Mouse (Mus musculus) heart, embryonic 14.5 days (tissue): ENCODE data around the gene Atl3. TPM values are rescaled to one million over a fixed set of nuclear protein-coding genes. Genes with fewer than 3 reads are reported as not detected.

ENCODE experiments used
- ATAC-seq: fragments of 200-750 bp; cut with Nextera tagmentation; 2 replicates; pipeline ENCODE4 v1.8.0; 2017; ENCODE audit warnings: low read depth, moderate TSS enrichment; ENCODE audit not compliant: insufficient number of reproducible peaks, insufficient read depth, low FRiP score
- H3K27ac ChIP-seq, 2 experiments: fragments of 200-500 bp in 1 of 2; fragments of 300-500 bp in 1 of 2; sonication (generic) in 1 of 2; replicated peaks in 1 of 2; 2 replicates each; pipeline ENCODE4 v1.5.1; 2012 to 2014; ENCODE audit warnings: low read depth in 2 of 2, low read length in 2 of 2, control low read depth in 1 of 2, mild to moderate bottlenecking in 1 of 2, mixed read lengths in 1 of 2; ENCODE audit not compliant: control insufficient read depth in 1 of 2, insufficient read depth in 1 of 2
- H3K27me3 ChIP-seq: fragments of 300-500 bp; sonication (generic); 2 replicates; pipeline ENCODE4 v1.6.1; 2014; ENCODE audit warnings: mild to moderate bottlenecking, low read length, control low read depth; ENCODE audit not compliant: control insufficient read depth, insufficient read depth
- H3K36me3 ChIP-seq: fragments of 300-500 bp; sonication (generic); 2 replicates; pipeline ENCODE4 v1.6.1; 2014; ENCODE audit warnings: mild to moderate bottlenecking, control low read depth, low read length, mixed read lengths; ENCODE audit not compliant: control insufficient read depth, insufficient read depth
- H3K4me1 ChIP-seq, 2 experiments: fragments of 200-500 bp in 1 of 2; fragments of 300-500 bp in 1 of 2; sonication (generic) in 1 of 2; 2 replicates each; pipeline ENCODE4 v1.6.1; 2012 to 2014; ENCODE audit warnings: low read length in 2 of 2, control low read depth in 1 of 2, mixed read lengths in 1 of 2; ENCODE audit not compliant: control insufficient read depth in 2 of 2, insufficient read depth in 2 of 2
- H3K4me2 ChIP-seq: fragments of 300-500 bp; sonication (generic); 2 replicates; pipeline ENCODE4 v1.6.1; 2014; ENCODE audit warnings: mild to moderate bottlenecking, low read length
- H3K4me3 ChIP-seq, 2 experiments: fragments of 200-500 bp in 1 of 2; fragments of 300-500 bp in 1 of 2; sonication (generic) in 1 of 2; 2 replicates each; pipeline ENCODE4 v1.5.1; 2012 to 2014; ENCODE audit warnings: low read length in 2 of 2, mild to moderate bottlenecking in 2 of 2, control low read depth in 1 of 2, low read depth in 1 of 2, moderate library complexity in 1 of 2; ENCODE audit not compliant: control insufficient read depth in 1 of 2, insufficient read depth in 1 of 2
- H3K9ac ChIP-seq: fragments of 300-500 bp; sonication (generic); 2 replicates; pipeline ENCODE4 v1.6.1; 2014; ENCODE audit warnings: mild to moderate bottlenecking, low read length
- H3K9me3 ChIP-seq: fragments of 300-500 bp; sonication (generic); 2 replicates; pipeline ENCODE4 v1.6.1; 2016; ENCODE audit warnings: low read length, control low read depth; ENCODE audit not compliant: control insufficient read depth
- WGBS: fragments of 180-500 bp; shearing (Covaris S2); extraction: QIAGEN DNeasy Blood & Tissue Kit; methylation state at CpG from one replicate; pipeline ENCODE4 v1.1.7; 2014; 5-methylcytosine and 5-hydroxymethylcytosine counted together
- polyA plus RNA-seq: library from polyadenylated mRNA; unstranded; fragments of >200 nt; fragmentation: Nextera tagmentation; extraction: Ambion mirVana; gene quantifications from 2 replicates; pipeline ENCODE4 v1.2.1, GENCODE M21; 2014

Atl3 gene
- polyA plus RNA-seq, 1 experiment from 2014 or later: 12.1 TPM

- no peaks in the 10 kb centered on the region for H3K27me3 ChIP-seq
- H3K4me3 ChIP-seq: no peak overlapping the region
- H3K4me1 ChIP-seq: peaks cover 2 to 6% of the 10 kb centered on the region in 2 experiments; a peak in 3 of 4 replicates
- no peak for ATAC-seq
- H3K9me3 ChIP-seq: no peaks in the 10 kb centered on the region
- peaks cover 40% of the 10 kb centered on the region for H3K36me3 ChIP-seq
- no peak overlapping the region for H3K9ac ChIP-seq
- H3K27ac ChIP-seq: no peak overlapping the region
- WGBS: 87% methylated on average over 3 of the region's 3 CpGs
- H3K4me2 ChIP-seq: no peak overlapping the region
Observed at GRCm38 (mm10) chr19:7577710-7578109, 83.9 kb downstream of the Atl3 start.

DNA sequence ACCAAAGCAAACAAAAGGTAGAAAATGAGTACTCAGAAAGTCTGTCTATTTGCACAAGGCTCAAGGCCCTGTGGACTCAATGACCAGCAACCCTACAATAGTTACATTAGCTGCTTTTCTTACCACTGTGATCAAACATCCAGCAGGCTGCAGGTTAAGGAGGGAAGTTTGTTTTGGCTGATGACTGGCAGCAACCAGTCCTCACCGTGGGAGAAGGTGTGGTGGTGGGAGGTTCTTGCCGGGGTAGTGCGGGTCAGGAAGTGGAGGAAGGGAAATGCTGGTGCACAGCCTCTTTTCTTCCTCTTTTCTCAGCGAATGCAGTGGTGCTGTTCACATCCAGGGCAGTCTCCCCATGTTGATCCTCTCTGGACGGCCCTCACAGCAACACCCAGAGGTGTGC, 87.2 kb downstream of the Atl3 start:
- ATAC-seq: no peak
- no peaks in the 10 kb centered on the region for H3K9me3 ChIP-seq
- peaks cover 25% of the 10 kb centered on the region for H3K36me3 ChIP-seq
- H3K9ac ChIP-seq: no peak overlapping the region
- H3K4me2 ChIP-seq: no peak overlapping the region
- peaks cover 10 to 26% of the 10 kb centered on the region in 2 experiments for H3K4me1 ChIP-seq
- no peak overlapping the region for H3K27ac ChIP-seq
- 51% methylated on average over 5 of the region's 5 CpGs for WGBS
- H3K27me3 ChIP-seq: no peaks in the 10 kb centered on the region
- no peak overlapping the region for H3K4me3 ChIP-seq

GRCm38 (mm10) chr19:7583101-7583500, 89.3 kb downstream of the Atl3 start:
- no peak overlapping the region for H3K4me3 ChIP-seq
- H3K4me2 ChIP-seq: peak overlapping the region; percentile 5; the same call in 1 of the 2 replicates
- no peak for ATAC-seq
- H3K36me3 ChIP-seq: peaks cover 35% of the 10 kb centered on the region
- H3K27me3 ChIP-seq: no peaks in the 10 kb centered on the region
- no peak overlapping the region for H3K9ac ChIP-seq
- WGBS: 23% methylated on average over 7 of the region's 7 CpGs
- peaks cover 2% of the 10 kb centered on the region; the same call in 1 of the 2 replicates for H3K9me3 ChIP-seq
- H3K4me1 ChIP-seq: peaks cover 10 to 26% of the 10 kb centered on the region in 2 experiments
- H3K27ac ChIP-seq: peak overlapping the region; percentile 44 to 54; a peak in 3 of 4 replicates

DNA sequence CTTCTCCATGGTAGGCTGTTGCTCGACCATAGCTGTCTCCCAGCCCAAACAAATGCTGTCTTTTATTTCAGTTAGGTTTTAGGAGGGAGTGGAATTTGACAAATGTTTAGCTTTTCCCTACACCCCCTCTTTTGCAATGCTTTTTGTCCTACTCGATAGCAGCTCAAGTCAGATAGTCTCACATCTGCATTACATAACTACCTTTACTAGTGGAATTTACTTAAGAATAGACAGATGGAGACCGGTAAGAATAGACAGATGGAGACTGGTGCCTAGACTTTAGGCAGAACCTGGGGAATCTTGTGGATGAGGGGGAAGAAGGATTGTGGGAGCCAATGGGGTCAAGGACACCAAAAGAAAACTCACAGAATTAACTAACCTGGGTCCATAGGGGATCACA, 89.8 kb downstream of the Atl3 start:
- Histone ChIP-seq H3K4me3 (no peak overlapping the region), H3K9me3 (peaks cover 5% of the 10 kb centered on the region; the same call in 1 of the 2 replicates), H3K4me1 (peaks cover 10 to 26% of the 10 kb centered on the region in 2 experiments), H3K27ac (peak overlapping the region in 1 of 2 experiments; percentile 44; a peak in 1 of 4 replicates), H3K9ac (no peak overlapping the region), H3K27me3 (no peaks in the 10 kb centered on the region), H3K4me2 (0 out of 2 replicates have a peak overlapping the region, but pooled peaks have one; percentile 5), H3K36me3 (peaks cover 34% of the 10 kb centered on the region)
- no peak for ATAC-seq
- 84% methylated on average over 3 of the region's 3 CpGs for WGBS

- ATAC-seq: no peak
- Histone ChIP-seq H3K4me2 (no peak overlapping the region), H3K4me1 (peaks cover 10 to 26% of the 10 kb centered on the region in 2 experiments), H3K36me3 (peaks cover 19% of the 10 kb centered on the region), H3K9me3 (peaks cover 8% of the 10 kb centered on the region; the same call in 1 of the 2 replicates), H3K9ac (no peak overlapping the region), H3K27me3 (no peaks in the 10 kb centered on the region), H3K4me3 (no peak overlapping the region), H3K27ac (peak overlapping the region; percentile 48 to 55; a peak in 2 of 4 replicates)
- 67% methylated on average over 8 of the region's 8 CpGs for WGBS
Observed at GRCm38 (mm10) chr19:7585279-7585678, 91.4 kb downstream of the Atl3 start.

DNA sequence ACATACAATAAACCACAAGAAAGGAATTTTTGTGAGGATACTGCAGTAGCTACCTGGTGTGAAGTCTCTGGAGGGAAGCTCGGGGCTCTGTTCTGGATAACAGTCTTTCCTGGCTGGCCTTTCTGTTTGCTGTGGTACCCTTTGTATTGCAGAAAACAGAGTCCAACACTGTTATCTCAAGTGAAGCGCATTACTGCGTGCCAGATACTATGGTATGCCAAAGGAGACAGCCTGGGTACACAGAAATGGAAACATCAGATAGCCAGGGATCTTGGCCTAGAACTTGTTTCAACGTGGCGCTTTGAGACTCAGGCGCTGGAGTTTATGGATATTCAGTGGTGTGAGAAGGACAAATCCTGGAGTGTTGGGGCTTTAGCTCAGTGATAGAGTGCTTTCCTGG, 91.9 kb downstream of the Atl3 start:
- no peak for ATAC-seq
- H3K4me3 ChIP-seq: no peak overlapping the region
- H3K4me1 ChIP-seq: peaks cover 10 to 28% of the 10 kb centered on the region in 2 experiments
- 51% methylated on average over 6 of the region's 6 CpGs for WGBS
- no peaks in the 10 kb centered on the region for H3K27me3 ChIP-seq
- peaks cover 19% of the 10 kb centered on the region for H3K36me3 ChIP-seq
- no peak overlapping the region for H3K4me2 ChIP-seq
- peaks cover 8% of the 10 kb centered on the region; the same call in 1 of the 2 replicates for H3K9me3 ChIP-seq
- H3K9ac ChIP-seq: no peak overlapping the region
- H3K27ac ChIP-seq: peak overlapping the region; percentile 27 to 55; a peak in 2 of 4 replicates

Other genes starting within 250 kb of the Atl3 start
- gene Rcor2, start 226.7 kb upstream of the Atl3 start, polyA plus RNA-seq: 6.1 and 10.7 TPM in 2 replicates
- 35.4 and 40.2 TPM in 2 replicates for gene Mark2, start 152.2 kb upstream of the Atl3 start, polyA plus RNA-seq
- 11.1 and 14.8 TPM in 2 replicates for gene Spindoc, start 111.0 kb upstream of the Atl3 start, polyA plus RNA-seq
- gene 2700081O15Rik, start 76.4 kb upstream of the Atl3 start, polyA plus RNA-seq: 4.4 and 5.8 TPM in 2 replicates
- 108 and 132 TPM in 2 replicates for gene Rtn3, start 10.8 kb upstream of the Atl3 start, polyA plus RNA-seq
- 63.1 and 69.9 TPM in 2 replicates for gene Pla2g16, start 63.4 kb downstream of the Atl3 start, polyA plus RNA-seq
- gene Lgals12, start 113.2 kb downstream of the Atl3 start, polyA plus RNA-seq: 0.23 and 0.34 TPM in 2 replicates
- gene Hrasls5, start 118.5 kb downstream of the Atl3 start, polyA plus RNA-seq: not detected in 2 replicates
- gene Slc22a19, start 217.3 kb downstream of the Atl3 start, polyA plus RNA-seq: not detected in 2 replicates